Mouse (Mus musculus): Measurements from ENCODE around the gene Fig4. TPM values are rescaled to one million over a fixed set of nuclear protein-coding genes. Genes with fewer than 3 reads are reported as not detected.

Gene Fig4
- polyA plus RNA-seq, 1 experiment from 2014 or later, result 15.9 TPM

- ATAC-seq (ENCODE audit: borderline replicate concordance, extremely low read depth, low FRiP score, low TSS enrichment), result no peak
- WGBS, result 33% methylated on average over 8 of the region's 8 CpGs
Measured at GRCm38 (mm10) chr10:41260243-41261006, 42.6 kb downstream of the Fig4 start.

GRCm38 (mm10) chr10:41250749-41251065 lies 52.4 kb downstream of the Fig4 start:
- Histone ChIP-seq H3K9me3 (no peaks in the 10 kb centered on the region), H3K4me3 (no peak overlapping the region), H3K4me1 (no peaks in the 10 kb centered on the region), H3K27me3 (no peaks in the 10 kb centered on the region), H3K27ac (no peak overlapping the region), H3K4me2 (no peak overlapping the region), H3K36me3 (peaks cover 3% of the 10 kb centered on the region; the same call in 1 of the 2 replicates), H3K9ac (no peak overlapping the region)
- no peak for ATAC-seq (ENCODE audit: borderline replicate concordance, extremely low read depth, low FRiP score, low TSS enrichment)
- WGBS, result 66% methylated on average over 5 of the region's 5 CpGs

More at GRCm38 (mm10) chr10:41260243-41261006, 42.6 kb downstream of the Fig4 start:
- H3K4me2 ChIP-seq, result no peak overlapping the region
- H3K4me1 ChIP-seq, result no peaks in the 10 kb centered on the region
- H3K9ac ChIP-seq, result no peak overlapping the region
- H3K27me3 ChIP-seq, result no peaks in the 10 kb centered on the region
- H3K9me3 ChIP-seq, result no peaks in the 10 kb centered on the region
- H3K27ac ChIP-seq, result no peak overlapping the region
- H3K4me3 ChIP-seq, result no peak overlapping the region
- H3K36me3 ChIP-seq, result no peaks in the 10 kb centered on the region

GRCm38 (mm10) chr10:41250045-41250748 lies 52.9 kb downstream of the Fig4 start:
- no peaks in the 10 kb centered on the region for H3K4me1 ChIP-seq
- peaks cover 3% of the 10 kb centered on the region; the same call in 1 of the 2 replicates for H3K36me3 ChIP-seq
- H3K27me3 ChIP-seq, result no peaks in the 10 kb centered on the region
- H3K9ac ChIP-seq, result no peak overlapping the region
- H3K27ac ChIP-seq, result no peak overlapping the region
- H3K4me3 ChIP-seq, result no peak overlapping the region
- no peak for ATAC-seq (ENCODE audit: borderline replicate concordance, extremely low read depth, low FRiP score, low TSS enrichment)
- no peaks in the 10 kb centered on the region for H3K9me3 ChIP-seq
- WGBS, result 59% methylated on average over 8 of the region's 8 CpGs
- H3K4me2 ChIP-seq, result no peak overlapping the region

GRCm38 (mm10) chr10:41249006-41249659 lies 53.9 kb downstream of the Fig4 start:
- Histone ChIP-seq H3K4me2 (no peak overlapping the region), H3K36me3 (peaks cover 3% of the 10 kb centered on the region; the same call in 1 of the 2 replicates), H3K27me3 (no peaks in the 10 kb centered on the region), H3K9ac (no peak overlapping the region), H3K4me1 (no peaks in the 10 kb centered on the region), H3K9me3 (no peaks in the 10 kb centered on the region), H3K4me3 (no peak overlapping the region), H3K27ac (no peak overlapping the region)
- 86% methylated on average over 8 of the region's 8 CpGs for WGBS
- no peak for ATAC-seq (ENCODE audit: borderline replicate concordance, extremely low read depth, low FRiP score, low TSS enrichment)

GRCm38 (mm10) chr10:41247800-41248473 lies 55.1 kb downstream of the Fig4 start:
- Histone ChIP-seq H3K9me3 (no peaks in the 10 kb centered on the region), H3K36me3 (no peaks in the 10 kb centered on the region), H3K27me3 (no peaks in the 10 kb centered on the region), H3K9ac (no peak overlapping the region), H3K4me1 (no peaks in the 10 kb centered on the region), H3K27ac (no peak overlapping the region), H3K4me2 (no peak overlapping the region), H3K4me3 (no peak overlapping the region)
- 69% methylated on average over 5 of the region's 5 CpGs for WGBS
- ATAC-seq (ENCODE audit: borderline replicate concordance, extremely low read depth, low FRiP score, low TSS enrichment), result no peak

GRCm38 (mm10) chr10:41246111-41246510 lies 56.9 kb downstream of the Fig4 start:
- Histone ChIP-seq H3K9ac (no peak overlapping the region), H3K27me3 (no peaks in the 10 kb centered on the region), H3K4me2 (no peak overlapping the region), H3K27ac (no peak overlapping the region), H3K4me1 (peaks cover under 1% of the 10 kb centered on the region; the same call in 1 of the 2 replicates), H3K9me3 (no peaks in the 10 kb centered on the region), H3K4me3 (no peak overlapping the region), H3K36me3 (no peaks in the 10 kb centered on the region)
- WGBS, result 43% methylated on average over 5 of the region's 5 CpGs
- no peak for ATAC-seq (ENCODE audit: borderline replicate concordance, extremely low read depth, low FRiP score, low TSS enrichment)

GRCm38 (mm10) chr10:41245477-41245876 lies 57.6 kb downstream of the Fig4 start:
- Histone ChIP-seq H3K4me2 (no peak overlapping the region), H3K36me3 (no peaks in the 10 kb centered on the region), H3K9me3 (no peaks in the 10 kb centered on the region), H3K27ac (no peak overlapping the region), H3K9ac (no peak overlapping the region), H3K27me3 (no peaks in the 10 kb centered on the region), H3K4me3 (no peak overlapping the region), H3K4me1 (peaks cover 3% of the 10 kb centered on the region; the same call in 1 of the 2 replicates)
- 75% methylated on average over 6 of the region's 6 CpGs for WGBS
- ATAC-seq (ENCODE audit: borderline replicate concordance, extremely low read depth, low FRiP score, low TSS enrichment), result no peak

- Histone ChIP-seq H3K4me3 (no peak overlapping the region), H3K27me3 (no peaks in the 10 kb centered on the region), H3K4me2 (no peak overlapping the region), H3K36me3 (no peaks in the 10 kb centered on the region), H3K9ac (no peak overlapping the region), H3K27ac (no peak overlapping the region), H3K9me3 (no peaks in the 10 kb centered on the region), H3K4me1 (peaks cover 3% of the 10 kb centered on the region; the same call in 1 of the 2 replicates)
- no peak for ATAC-seq (ENCODE audit: borderline replicate concordance, extremely low read depth, low FRiP score, low TSS enrichment)
- 81% methylated on average over 6 of the region's 6 CpGs for WGBS
Measured at GRCm38 (mm10) chr10:41245028-41245427, 58.0 kb downstream of the Fig4 start.

- Histone ChIP-seq H3K27me3 (no peaks in the 10 kb centered on the region), H3K9ac (no peak overlapping the region), H3K9me3 (no peaks in the 10 kb centered on the region), H3K36me3 (no peaks in the 10 kb centered on the region), H3K4me1 (peaks cover 3% of the 10 kb centered on the region; the same call in 1 of the 2 replicates), H3K4me3 (no peak overlapping the region), H3K4me2 (no peak overlapping the region), H3K27ac (no peak overlapping the region)
- ATAC-seq (ENCODE audit: borderline replicate concordance, extremely low read depth, low FRiP score, low TSS enrichment), result no peak
- WGBS, result 82% methylated on average over 6 of the region's 6 CpGs
Measured at GRCm38 (mm10) chr10:41243930-41244329, 59.1 kb downstream of the Fig4 start.

- Histone ChIP-seq H3K36me3 (no peaks in the 10 kb centered on the region), H3K4me1 (peaks cover 3% of the 10 kb centered on the region; the same call in 1 of the 2 replicates), H3K27ac (no peak overlapping the region), H3K27me3 (no peaks in the 10 kb centered on the region), H3K9me3 (no peaks in the 10 kb centered on the region), H3K4me3 (no peak overlapping the region), H3K4me2 (no peak overlapping the region), H3K9ac (no peak overlapping the region)
- 65% methylated on average over 6 of the region's 6 CpGs for WGBS
- ATAC-seq (ENCODE audit: borderline replicate concordance, extremely low read depth, low FRiP score, low TSS enrichment), result no peak
Measured at GRCm38 (mm10) chr10:41241558-41242242, 61.4 kb downstream of the Fig4 start.

- Histone ChIP-seq H3K9ac (no peak overlapping the region), H3K27ac (no peak overlapping the region), H3K36me3 (no peaks in the 10 kb centered on the region), H3K9me3 (no peaks in the 10 kb centered on the region), H3K4me1 (peaks cover 3% of the 10 kb centered on the region; the same call in 1 of the 2 replicates), H3K4me3 (no peak overlapping the region), H3K4me2 (no peak overlapping the region), H3K27me3 (no peaks in the 10 kb centered on the region)
- 24% methylated on average over 7 of the region's 7 CpGs for WGBS
- ATAC-seq (ENCODE audit: borderline replicate concordance, extremely low read depth, low FRiP score, low TSS enrichment), result no peak
Measured at GRCm38 (mm10) chr10:41241080-41241479, 62.0 kb downstream of the Fig4 start.

All from lung, embryonic 15.5 days (tissue).